Mouse (Mus musculus) midbrain, postnatal 0 days (tissue): ENCODE measurements at regions not wholly inside any gene's neighbourhood (a gene's known extent, or its start where the extent isn't known, plus 50 kb on each side); places are given as distances from the start of the nearest gene placed in this dataset.

Experiments used
- ATAC-seq: fragments of 200-750 bp; cut with Nextera tagmentation; 2 replicates; pipeline ENCODE4 v1.8.0; 2017; ENCODE audit warnings: moderate number of reproducible peaks, mild to moderate bottlenecking, moderate TSS enrichment, moderate library complexity; ENCODE audit not compliant: low FRiP score
- DNase-seq: peaks from one replicate; pipeline ENCODE4 v3.0.0-alpha.2; 2015; ENCODE audit warnings: low spot score
- H3K27ac ChIP-seq: fragments of 300-500 bp; sonication (generic); 2 replicates; pipeline ENCODE4 v1.5.1; 2014; ENCODE audit warnings: low read depth, mild to moderate bottlenecking, low read length, mixed read lengths
- H3K27me3 ChIP-seq: fragments of 300-500 bp; sonication (generic); 2 replicates; pipeline ENCODE4 v1.6.1; 2014; ENCODE audit warnings: low read length, control low read depth, mixed read lengths; ENCODE audit not compliant: insufficient read depth
- H3K36me3 ChIP-seq: fragments of 300-500 bp; sonication (generic); 2 replicates; pipeline ENCODE4 v1.6.1; 2014; ENCODE audit warnings: low read length, control low read depth, mixed read lengths; ENCODE audit not compliant: insufficient read depth
- H3K4me1 ChIP-seq: fragments of 300-500 bp; sonication (generic); 2 replicates; pipeline ENCODE4 v1.6.1; 2014; ENCODE audit warnings: mild to moderate bottlenecking, control low read depth, antibody characterized with exemption, low read length, mixed read lengths; ENCODE audit not compliant: insufficient read depth
- H3K4me2 ChIP-seq: fragments of 300-500 bp; sonication (generic); 2 replicates; pipeline ENCODE4 v1.6.1; 2014; ENCODE audit warnings: low read depth, mild to moderate bottlenecking, low read length, mixed read lengths; ENCODE audit not compliant: poor library complexity, severe bottlenecking
- H3K4me3 ChIP-seq: fragments of 300-500 bp; sonication (generic); 2 replicates; pipeline ENCODE4 v1.5.1; 2014; ENCODE audit warnings: low read depth, mild to moderate bottlenecking, low read length, moderate library complexity
- H3K9ac ChIP-seq: fragments of 300-500 bp; sonication (generic); replicated peaks from 2 replicates; pipeline ENCODE4 v1.6.1; 2014; ENCODE audit warnings: mild to moderate bottlenecking, low read length, moderate library complexity, mixed read lengths; ENCODE audit not compliant: poor library complexity, severe bottlenecking
- H3K9me3 ChIP-seq: fragments of 300-500 bp; sonication (generic); 2 replicates; pipeline ENCODE4 v1.6.1; 2016; ENCODE audit warnings: low read length, control low read depth
- CTCF ChIP-seq: IDR thresholded peaks from 2 replicates; pipeline ENCODE4 v1.5.1; 2016; ENCODE audit warnings: antibody characterized with exemption, mild to moderate bottlenecking
- WGBS: fragments of 180-500 bp; shearing (Covaris S2); extraction: QIAGEN DNeasy Blood & Tissue Kit; methylation state at CpG from one replicate; pipeline ENCODE4 v1.1.7; 2014; 5-methylcytosine and 5-hydroxymethylcytosine counted together

GRCm38 (mm10) chr10:46905337-46905736 is 1327.7 kb downstream of the Hace1 start:
- H3K4me3 ChIP-seq = no peak overlapping the region
- no peak for TF ChIP-seq CTCF
- DNase-seq = no peak
- no peaks in the 10 kb centered on the region for H3K9me3 ChIP-seq
- 63% methylated on average over 1 of the region's 1 CpGs for WGBS
- no peak overlapping the region for H3K27ac ChIP-seq
- H3K27me3 ChIP-seq = no peaks in the 10 kb centered on the region
- ATAC-seq = no peak
- H3K4me1 ChIP-seq = no peaks in the 10 kb centered on the region
- no peaks in the 10 kb centered on the region for H3K36me3 ChIP-seq
- H3K9ac ChIP-seq = no peak overlapping the region
- no peak overlapping the region for H3K4me2 ChIP-seq

GRCm38 (mm10) chr10:46922527-46923200 is 1345.0 kb downstream of the Hace1 start:
- Histone ChIP-seq H3K9me3 (no peaks in the 10 kb centered on the region), H3K4me1 (no peaks in the 10 kb centered on the region; the same call in 1 of the 2 replicates), H3K27me3 (no peaks in the 10 kb centered on the region), H3K36me3 (no peaks in the 10 kb centered on the region), H3K4me3 (no peak overlapping the region), H3K4me2 (no peak overlapping the region), H3K27ac (no peak overlapping the region), H3K9ac (no peak overlapping the region)
- ATAC-seq = no peak
- WGBS = 17% methylated on average over 7 of the region's 7 CpGs
- no peak for TF ChIP-seq CTCF
- DNase-seq = peak; percentile 2

- Histone ChIP-seq H3K27me3 (no peaks in the 10 kb centered on the region), H3K4me3 (no peak overlapping the region), H3K9ac (no peak overlapping the region), H3K27ac (no peak overlapping the region), H3K36me3 (no peaks in the 10 kb centered on the region), H3K4me2 (no peak overlapping the region), H3K4me1 (no peaks in the 10 kb centered on the region), H3K9me3 (no peaks in the 10 kb centered on the region)
- TF ChIP-seq CTCF = no peak
- DNase-seq (peak; percentile 13), ATAC-seq (no peak)
Measured at GRCm38 (mm10) chr10:46934311-46934710, 1356.7 kb downstream of the Hace1 start.

GRCm38 (mm10) chr10:46936248-46936970 is 1358.8 kb downstream of the Hace1 start:
- H3K4me1 ChIP-seq = no peaks in the 10 kb centered on the region
- no peak for TF ChIP-seq CTCF
- no peak overlapping the region for H3K4me2 ChIP-seq
- H3K9ac ChIP-seq = no peak overlapping the region
- H3K27me3 ChIP-seq = no peaks in the 10 kb centered on the region
- DNase-seq (peak; percentile 5), ATAC-seq (no peak)
- 55% methylated on average over 5 of the region's 5 CpGs for WGBS
- H3K4me3 ChIP-seq = no peak overlapping the region
- no peaks in the 10 kb centered on the region for H3K36me3 ChIP-seq
- no peak overlapping the region for H3K27ac ChIP-seq
- no peaks in the 10 kb centered on the region for H3K9me3 ChIP-seq

GRCm38 (mm10) chr10:46939338-46939737 is 1361.7 kb downstream of the Hace1 start:
- H3K9ac ChIP-seq = no peak overlapping the region
- no peaks in the 10 kb centered on the region for H3K27me3 ChIP-seq
- H3K36me3 ChIP-seq = no peaks in the 10 kb centered on the region
- H3K27ac ChIP-seq = no peak overlapping the region
- ATAC-seq = no peak
- no peaks in the 10 kb centered on the region for H3K4me1 ChIP-seq
- no peak for TF ChIP-seq CTCF
- no peak overlapping the region for H3K4me2 ChIP-seq
- 40% methylated on average over 1 of the region's 1 CpGs for WGBS
- H3K9me3 ChIP-seq = no peaks in the 10 kb centered on the region
- DNase-seq = no peak
- H3K4me3 ChIP-seq = no peak overlapping the region

- no peak overlapping the region for H3K4me2 ChIP-seq
- H3K27ac ChIP-seq = no peak overlapping the region
- H3K9ac ChIP-seq = no peak overlapping the region
- H3K9me3 ChIP-seq = no peaks in the 10 kb centered on the region
- DNase-seq (no peak), ATAC-seq (no peak; the same call in 1 of the 2 replicates)
- H3K36me3 ChIP-seq = no peaks in the 10 kb centered on the region
- no peak overlapping the region for H3K4me3 ChIP-seq
- no peak for TF ChIP-seq CTCF
- H3K27me3 ChIP-seq = no peaks in the 10 kb centered on the region
- 38% methylated on average over 2 of the region's 2 CpGs for WGBS
- H3K4me1 ChIP-seq = no peaks in the 10 kb centered on the region
Measured at GRCm38 (mm10) chr10:46939819-46940218, 1362.2 kb downstream of the Hace1 start.
